Comparison of ENCODE assay signal across 23 mouse cellular contexts in the genomic region with DNA sequence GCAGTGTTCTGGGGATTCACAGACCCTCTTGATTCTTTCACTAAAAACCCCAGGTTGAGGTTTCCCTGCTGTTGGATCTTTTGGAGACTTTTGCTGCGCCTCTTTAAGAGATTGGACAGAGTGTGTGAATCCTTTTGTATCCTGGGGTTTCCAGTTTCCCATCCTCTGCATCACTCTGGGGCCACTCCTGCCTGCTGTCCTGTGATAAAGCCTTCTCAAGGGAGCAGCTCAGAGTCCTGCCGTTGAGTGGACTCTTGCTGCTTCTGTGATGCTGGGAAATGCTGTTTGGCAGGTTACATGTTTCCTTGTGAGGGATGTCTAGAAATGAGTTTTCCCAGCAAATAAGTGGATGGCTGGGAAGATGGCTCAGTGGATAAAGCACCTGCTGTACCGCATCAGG. TPM values are rescaled to one million over a fixed set of nuclear protein-coding genes. Genes with fewer than 3 reads are reported as not detected.
DNase-seq lines count a peak whose midpoint lies in the region; ATAC-seq and TF ChIP-seq lines count a peak whose summit lies in the region.
"Had no signal": no experiment of that assay in that cellular context is flagged by ENCODE, and none has a peak within 500 bp of the region (broad histone marks: within the 10 kb centered on the region; RNA-seq: fewer than 3 reads in every experiment).

No protein-coding gene starts in this region.

- peak; percentile 72 for DNase-seq in liver, embryonic 13.5 days
- no peak for DNase-seq in lung, adult 2 months
- DNase-seq in adrenal gland, postnatal 4 days (ENCODE audit: low spot score in 2 of 2) = no peak
- DNase-seq in retina, postnatal 1 day = no peak
- DNase-seq: adrenal gland, postnatal 14 days; cerebellum, postnatal 14 days; gastrocnemius, postnatal 36 days; heart, adult 2 months; kidney, adult 8-10 months; kidney, postnatal 10 days; lung, adult 18-20 months; lung, postnatal 14 days; right cerebral cortex, postnatal 25 days; spleen, adult 18-20 months had no signal

- ATAC-seq in megakaryocyte, adult 5-6 weeks (ENCODE audit: poor library complexity, severe bottlenecking) = no peak
- ATAC-seq in liver, embryonic 13.5 days (ENCODE audit: low read depth) = peak; percentile 74
- ATAC-seq: forebrain, embryonic 16.5 days; midbrain, embryonic 15.5 days had no signal

- TF ChIP-seq CTCF in lung, adult 2 months (IDR thresholded peaks at IDR 0.05; ENCODE audit: insufficient read depth, low read length) = no peak

- 49% methylated on average over 3 of the region's 3 CpGs for WGBS in liver, embryonic 13.5 days (ENCODE audit: insufficient replicate concordance)
- 74% methylated on average over 3 of the region's 3 CpGs for WGBS in lung, adult 2 months

- H3K9ac ChIP-seq in liver, embryonic 13.5 days = peak overlapping the region; percentile 71
- H3K9ac ChIP-seq: embryonic facial prominence, embryonic 12.5 days; heart, embryonic 15.5 days; hindbrain, embryonic 15.5 days; midbrain, embryonic 15.5 days; neural tube, embryonic 12.5 days had no signal

- no peaks in the 10 kb centered on the region for H3K36me3 ChIP-seq in megakaryocyte, embryonic 14.5 days (replicated peaks; ENCODE audit: low read length)
- H3K36me3 ChIP-seq in erythroblast, embryonic 14.5 days (ENCODE audit: control insufficient read depth) = peaks cover 25% of the 10 kb centered on the region
- H3K36me3 ChIP-seq in liver, embryonic 13.5 days = no peaks in the 10 kb centered on the region
- H3K36me3 ChIP-seq: embryonic facial prominence, embryonic 12.5 days; heart, embryonic 15.5 days; hindbrain, embryonic 15.5 days; midbrain, embryonic 15.5 days; neural tube, embryonic 12.5 days had no signal

- peak overlapping the region; percentile 98 for H3K27ac ChIP-seq in liver, embryonic 13.5 days
- H3K27ac ChIP-seq: embryonic facial prominence, embryonic 12.5 days; heart, adult 2 months; heart, embryonic 15.5 days; hindbrain, embryonic 15.5 days; midbrain, embryonic 15.5 days; neural tube, embryonic 12.5 days had no signal

- no peaks in the 10 kb centered on the region for H3K9me3 ChIP-seq in megakaryocyte, embryonic 14.5 days
- no peaks in the 10 kb centered on the region for H3K9me3 ChIP-seq in erythroblast, embryonic 14.5 days (ENCODE audit: control insufficient read depth, low read length)
- no peaks in the 10 kb centered on the region for H3K9me3 ChIP-seq in liver, embryonic 13.5 days (replicated peaks)
- H3K9me3 ChIP-seq: embryonic facial prominence, embryonic 12.5 days; heart, embryonic 15.5 days; hindbrain, embryonic 15.5 days; midbrain, embryonic 15.5 days; neural tube, embryonic 12.5 days had no signal

- peaks cover 16% of the 10 kb centered on the region for H3K27me3 ChIP-seq in megakaryocyte, embryonic 14.5 days (replicated peaks)
- peaks cover 22% of the 10 kb centered on the region for H3K27me3 ChIP-seq in erythroblast, embryonic 14.5 days (ENCODE audit: control insufficient read depth)
- H3K27me3 ChIP-seq in liver, embryonic 13.5 days = 0 out of 2 replicates have a peak, but pooled peaks cover 3% of the 10 kb centered on the region
- H3K27me3 ChIP-seq: embryonic facial prominence, embryonic 12.5 days; heart, embryonic 15.5 days; hindbrain, embryonic 15.5 days; midbrain, embryonic 15.5 days; neural tube, embryonic 12.5 days had no signal

- peak overlapping the region; percentile 12 for H3K4me3 ChIP-seq in megakaryocyte, embryonic 14.5 days (replicated peaks)
- H3K4me3 ChIP-seq in erythroblast, embryonic 14.5 days (replicated peaks) = peak overlapping the region; percentile 62
- H3K4me3 ChIP-seq in liver, embryonic 13.5 days (replicated peaks) = peak overlapping the region; percentile 46
- no peak overlapping the region for H3K4me3 ChIP-seq in lung, adult 2 months (replicated peaks; ENCODE audit: extremely low read depth, low read depth, low read length)
- H3K4me3 ChIP-seq: embryonic facial prominence, embryonic 12.5 days; heart, adult 2 months; heart, embryonic 15.5 days; hindbrain, embryonic 15.5 days; midbrain, embryonic 15.5 days; neural tube, embryonic 12.5 days had no signal

- H3K4me1 ChIP-seq in megakaryocyte, embryonic 14.5 days = peaks cover 88% of the 10 kb centered on the region
- peaks cover 98% of the 10 kb centered on the region for H3K4me1 ChIP-seq in erythroblast, embryonic 14.5 days (ENCODE audit: control insufficient read depth)
- peaks cover 93% of the 10 kb centered on the region for H3K4me1 ChIP-seq in liver, embryonic 13.5 days (replicated peaks)
- H3K4me1 ChIP-seq in lung, adult 2 months (ENCODE audit: control insufficient read depth, insufficient read depth, low read length) = no peaks in the 10 kb centered on the region
- H3K4me1 ChIP-seq: embryonic facial prominence, embryonic 12.5 days; hindbrain, embryonic 15.5 days; midbrain, embryonic 15.5 days had no signal

- peak overlapping the region; percentile 66 for H3K4me2 ChIP-seq in liver, embryonic 13.5 days
- H3K4me2 ChIP-seq: embryonic facial prominence, embryonic 12.5 days; heart, embryonic 15.5 days; hindbrain, embryonic 15.5 days; midbrain, embryonic 15.5 days; neural tube, embryonic 12.5 days had no signal

- no peak for TF ChIP-seq POLR2A in lung, adult 2 months (IDR thresholded peaks at IDR 0.05; ENCODE audit: borderline replicate concordance, extremely low read depth, low read depth, low read length)

RNA-seq across cellular contexts. Expression of gene Bloc1s4, which starts 15.0 kb away (rescaled TPM):
- 27.2 and 43.7 TPM in 2 replicates for polyA plus RNA-seq in megakaryocyte, embryonic 14.5 days (2012; ENCODE audit: insufficient read depth, low replicate concordance)
- total RNA-seq in megakaryocyte, adult 5-6 weeks (2015) = 11.4 and 14.9 TPM in 2 replicates
- total RNA-seq in megakaryocyte, adult 5-6 weeks (2017) = 12.2 and 13.2 TPM in 2 replicates
- polyA plus RNA-seq in erythroblast, embryonic 14.5 days (2012) = 3.2 and 3.5 TPM in 2 replicates
- polyA plus RNA-seq in liver, embryonic 13.5 days (2015; fragmentation: Nextera tagmentation; extraction: Ambion mirVana) = 15.5 and 16.7 TPM in 2 replicates
- 25.7 and 33.4 TPM in 2 replicates for polyA plus RNA-seq in lung, adult 2 months (2012; rRNA removed)
- total RNA-seq in adrenal gland, postnatal 4 days (2021) = 10 to 100 TPM; 25.7 to 27.5 TPM

RNA-seq across cellular contexts. Expression of gene D5Ertd579e, which starts 37.6 kb away (rescaled TPM):
- 3.7 and 4.2 TPM in 2 replicates for polyA plus RNA-seq in megakaryocyte, embryonic 14.5 days (2012; ENCODE audit: insufficient read depth, low replicate concordance)
- total RNA-seq in megakaryocyte, adult 5-6 weeks (2015) = 20.0 and 27.1 TPM in 2 replicates
- 35.9 and 36.0 TPM in 2 replicates for total RNA-seq in megakaryocyte, adult 5-6 weeks (2017)
- polyA plus RNA-seq in erythroblast, embryonic 14.5 days (2012) = 1.6 and 2.0 TPM in 2 replicates
- 21.9 and 25.3 TPM in 2 replicates for polyA plus RNA-seq in liver, embryonic 13.5 days (2015; fragmentation: Nextera tagmentation; extraction: Ambion mirVana)
- 14.4 and 23.3 TPM in 2 replicates for polyA plus RNA-seq in lung, adult 2 months (2012; rRNA removed)
- total RNA-seq in adrenal gland, postnatal 4 days (2021) = 10 to 100 TPM; 55.2 to 62.3 TPM
